Mouse (Mus musculus): ENCODE measurements around the gene Pacrg.

Gene Pacrg

DNA sequence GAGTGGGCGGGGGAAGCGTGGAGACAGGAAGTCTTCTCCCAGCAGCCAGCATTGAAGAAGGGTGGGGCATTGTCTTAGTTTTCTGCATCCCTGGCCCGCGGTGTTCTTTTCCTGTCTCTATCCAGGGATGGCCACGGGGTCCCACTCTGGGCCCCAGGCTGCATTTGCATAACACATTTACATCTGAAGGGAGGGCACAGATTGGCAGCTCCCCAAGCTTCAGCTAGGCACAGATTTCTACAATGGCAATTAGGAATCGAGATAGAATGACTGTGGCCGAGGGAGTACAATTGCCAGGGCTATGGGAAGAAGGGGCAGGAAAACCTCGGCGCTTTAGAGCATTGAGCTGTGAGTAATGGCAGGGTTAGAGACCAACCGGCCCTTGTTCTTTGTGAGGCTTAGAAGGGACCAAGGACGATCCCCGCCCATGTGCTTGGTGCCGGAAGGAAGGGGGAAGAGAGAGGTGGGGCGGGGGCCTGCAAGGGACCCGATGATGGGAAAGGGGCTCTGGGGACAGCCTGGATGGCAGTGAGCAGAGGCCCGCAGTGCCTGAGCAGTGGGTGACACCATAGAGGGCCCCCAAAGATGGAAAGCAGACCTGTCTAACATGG lies 398.5 kb downstream of the Pacrg start:
- DNase-seq, result no peak

- no peak for DNase-seq
These were observed 399.1 kb downstream of the Pacrg start for GRCm38 (mm10) chr17:10440961-10441360.

DNA sequence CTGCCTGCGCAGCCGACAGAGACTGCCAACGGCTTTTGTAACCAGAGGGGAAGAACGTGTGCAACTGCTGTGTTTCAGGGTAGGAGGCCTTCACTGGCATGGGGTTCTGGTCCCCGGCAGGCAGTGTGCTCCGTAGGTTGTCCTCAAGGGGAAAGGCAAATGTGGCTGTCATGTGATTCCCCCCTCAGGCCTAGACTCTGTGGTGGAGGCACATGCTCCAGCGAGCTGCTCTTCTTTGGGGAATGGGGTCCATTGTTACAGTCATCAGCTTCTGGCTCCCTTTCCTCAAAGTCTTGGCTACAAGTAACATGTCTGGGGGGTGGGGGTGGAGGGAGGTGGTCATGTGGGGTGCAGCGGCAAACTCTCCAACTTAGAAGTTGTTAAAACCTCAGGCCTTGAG lies 400.3 kb downstream of the Pacrg start:
- no peak for DNase-seq

DNA sequence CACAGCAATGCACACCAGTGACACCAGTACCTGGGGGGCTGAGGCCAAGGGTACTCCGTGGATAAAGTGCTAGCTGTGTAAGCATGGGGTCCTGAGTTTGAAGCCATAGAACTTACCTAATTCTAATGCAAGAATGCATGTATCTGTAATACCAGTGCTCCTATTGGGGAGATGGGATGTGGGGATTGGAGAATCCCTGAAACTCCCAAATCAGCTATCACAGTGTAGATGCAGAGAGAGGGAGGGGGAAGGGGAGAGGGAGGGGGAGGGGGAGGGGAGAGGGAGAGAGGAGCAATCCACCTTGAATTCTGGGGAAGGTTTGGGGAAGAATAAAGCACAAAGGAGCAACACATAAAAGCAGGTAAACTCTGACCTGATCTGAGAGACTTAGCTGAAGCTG lies 405.2 kb downstream of the Pacrg start:
- no peak for DNase-seq

DNA sequence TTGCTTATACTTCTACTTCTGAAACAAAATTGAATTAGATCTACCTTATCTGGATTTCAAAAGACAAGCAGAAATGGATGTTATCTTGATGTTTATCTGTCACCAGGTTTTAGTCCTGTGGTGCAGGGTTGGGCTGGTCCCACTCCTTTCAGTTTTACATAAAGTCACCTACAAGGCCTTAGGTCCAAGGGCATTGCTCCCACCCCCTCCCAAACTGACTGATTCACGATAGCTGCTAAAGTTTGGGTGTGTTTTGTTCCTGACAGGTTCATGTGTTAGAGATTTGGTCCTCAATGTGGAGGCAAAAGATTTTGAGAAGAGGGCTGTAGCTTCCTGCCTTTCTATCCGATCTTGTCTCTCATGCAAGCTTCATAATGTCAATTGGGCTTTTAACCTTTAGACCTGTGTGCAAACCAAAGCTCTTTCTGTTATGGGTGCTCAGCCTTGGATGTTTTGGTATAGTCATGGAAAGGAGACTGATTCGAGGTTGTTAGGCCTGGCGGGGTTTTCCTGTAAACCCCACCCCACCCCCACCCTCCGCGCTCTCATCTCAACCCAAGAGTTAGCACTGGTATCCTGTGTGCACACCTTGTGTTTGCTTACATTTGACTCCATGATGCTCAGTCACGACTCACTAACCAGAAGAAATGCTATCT lies 407.5 kb downstream of the Pacrg start:
- no peak for DNase-seq

- no peak for DNase-seq
These were observed 408.1 kb downstream of the Pacrg start for GRCm38 (mm10) chr17:10431849-10432524.

GRCm38 (mm10) chr17:10430831-10431230 lies 409.3 kb downstream of the Pacrg start:
- DNase-seq, result no peak

DNA sequence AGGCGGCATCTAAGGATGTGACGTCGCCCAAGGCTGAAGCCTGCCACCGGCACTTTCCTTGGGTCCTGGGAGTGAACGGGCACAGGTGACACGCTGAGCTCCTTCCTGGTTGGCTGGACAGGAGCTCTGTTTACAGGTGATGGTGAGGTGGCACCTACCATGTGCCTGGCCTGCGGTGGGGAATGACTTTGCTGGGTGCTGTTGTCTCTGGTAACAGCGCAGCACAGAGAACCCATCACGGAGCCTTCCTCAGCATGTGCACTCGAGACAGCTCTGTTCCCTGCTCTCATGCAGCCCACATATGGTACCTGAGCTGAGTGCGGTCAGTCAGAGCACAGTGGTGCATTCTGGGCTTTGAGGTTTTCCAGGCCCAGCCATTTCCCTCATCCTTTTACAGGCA lies 410.7 kb downstream of the Pacrg start:
- DNase-seq, result no peak

DNA sequence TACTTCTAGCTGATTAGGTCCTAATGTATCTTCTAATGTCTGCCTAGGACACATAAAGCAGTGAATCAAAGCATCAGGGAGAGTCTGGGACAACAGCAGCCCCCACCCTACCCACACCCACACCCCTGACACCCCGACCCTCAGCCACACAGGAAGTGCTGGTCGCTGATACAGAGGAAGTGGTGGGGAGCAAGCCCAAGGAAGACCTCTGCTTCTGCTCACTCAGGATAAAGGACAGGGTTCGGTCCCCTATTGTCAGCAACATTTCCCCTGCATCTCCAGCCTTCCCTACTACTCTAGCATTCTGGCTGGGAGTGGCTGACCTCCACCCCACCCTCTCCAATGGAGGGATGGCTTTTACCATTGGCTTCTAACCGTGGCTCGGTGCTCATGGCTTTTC lies 414.8 kb downstream of the Pacrg start:
- no peak for DNase-seq

- no peak for DNase-seq
These were observed 422.4 kb downstream of the Pacrg start for GRCm38 (mm10) chr17:10417558-10418253.

- DNase-seq, result no peak
These were observed 423.1 kb downstream of the Pacrg start for GRCm38 (mm10) chr17:10416995-10417394.

GRCm38 (mm10) chr17:10416101-10416500 lies 424.0 kb downstream of the Pacrg start:
- no peak for DNase-seq

DNA sequence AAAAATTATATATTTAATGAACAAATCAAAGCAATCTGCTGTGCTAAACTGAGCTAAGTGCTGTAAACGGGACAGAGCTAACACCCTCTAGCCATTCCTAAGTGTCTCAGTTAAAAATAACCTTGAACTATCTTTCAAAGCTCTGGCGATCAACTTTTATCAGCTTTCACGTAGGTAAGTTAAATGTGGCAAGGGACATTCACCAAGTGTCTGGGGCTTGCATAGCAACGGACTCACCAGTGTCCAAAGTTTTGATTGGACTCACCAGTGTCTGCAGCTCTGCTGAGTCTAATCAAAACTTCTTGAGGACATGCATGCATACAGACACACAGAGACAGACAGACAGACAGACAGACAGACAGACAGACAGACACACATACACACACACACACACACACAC lies 425.7 kb downstream of the Pacrg start:
- DNase-seq, result no peak

GRCm38 (mm10) chr17:10413870-10414269 lies 426.2 kb downstream of the Pacrg start:
- no peak for DNase-seq

DNA sequence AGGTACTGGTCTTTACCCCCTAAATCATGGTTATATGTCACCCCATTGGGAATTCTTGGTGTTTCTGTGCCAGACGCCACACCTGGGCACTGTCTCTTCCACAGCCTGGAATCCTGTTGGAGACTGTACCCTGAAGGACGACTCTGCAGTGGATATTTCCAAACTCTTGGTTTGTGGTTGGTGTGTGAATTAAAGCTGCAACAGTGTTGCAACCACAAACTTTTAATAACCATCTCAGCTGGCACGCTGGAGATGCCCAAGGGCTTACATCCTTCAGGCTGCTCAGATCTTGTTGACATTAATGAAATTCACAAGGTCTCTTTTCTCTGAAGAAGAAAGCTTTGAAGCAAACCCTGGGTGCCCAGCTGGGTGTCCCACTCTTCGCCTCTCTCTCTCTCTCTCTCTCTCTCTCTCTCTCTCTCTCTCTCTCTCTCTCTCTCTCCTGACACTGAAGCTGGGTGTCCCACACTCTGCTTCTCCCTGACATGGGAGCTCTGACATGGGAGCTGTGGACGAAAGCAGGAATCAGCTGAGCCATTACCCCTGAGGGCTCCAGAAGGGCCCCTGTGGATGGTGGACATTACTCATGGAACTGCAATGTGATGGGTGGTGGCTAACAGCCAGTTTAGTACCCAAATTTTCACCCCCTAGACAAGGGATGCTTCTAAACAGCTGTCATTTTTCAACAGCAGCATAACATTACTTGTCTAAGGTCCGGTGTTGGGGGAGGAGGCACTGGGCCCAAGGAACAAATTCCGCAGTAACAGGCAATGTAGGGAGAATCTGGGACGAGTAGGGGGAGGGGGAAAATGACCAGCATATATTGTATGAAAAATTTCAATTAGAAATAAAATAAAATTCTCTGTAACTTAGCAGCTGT lies 429.3 kb downstream of the Pacrg start:
- no peak for DNase-seq

- DNase-seq, result no peak
These were observed 431.4 kb downstream of the Pacrg start for GRCm38 (mm10) chr17:10408681-10409081.

- no peak for DNase-seq
These were observed 432.9 kb downstream of the Pacrg start for GRCm38 (mm10) chr17:10407031-10407722.

DNA sequence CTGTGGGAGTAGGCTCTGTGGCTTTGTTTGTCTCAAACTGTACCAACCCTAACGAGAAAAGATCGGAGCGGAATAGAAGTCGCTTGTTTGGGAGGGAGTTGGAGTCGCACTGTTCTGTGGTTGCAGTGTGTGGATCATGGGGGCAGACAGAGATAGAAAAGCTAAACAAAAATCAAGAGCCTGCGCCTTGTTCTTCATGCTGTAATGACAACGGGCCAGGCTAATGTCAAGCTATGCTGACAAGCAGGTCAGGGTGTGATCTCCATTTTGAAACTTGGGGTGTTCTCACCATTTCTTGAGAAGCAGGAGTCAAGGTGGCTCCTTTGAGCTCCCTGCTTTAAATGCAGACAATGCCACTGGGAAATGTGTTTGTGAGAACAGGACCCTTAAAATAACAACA lies 433.8 kb downstream of the Pacrg start:
- DNase-seq, result no peak

DNA sequence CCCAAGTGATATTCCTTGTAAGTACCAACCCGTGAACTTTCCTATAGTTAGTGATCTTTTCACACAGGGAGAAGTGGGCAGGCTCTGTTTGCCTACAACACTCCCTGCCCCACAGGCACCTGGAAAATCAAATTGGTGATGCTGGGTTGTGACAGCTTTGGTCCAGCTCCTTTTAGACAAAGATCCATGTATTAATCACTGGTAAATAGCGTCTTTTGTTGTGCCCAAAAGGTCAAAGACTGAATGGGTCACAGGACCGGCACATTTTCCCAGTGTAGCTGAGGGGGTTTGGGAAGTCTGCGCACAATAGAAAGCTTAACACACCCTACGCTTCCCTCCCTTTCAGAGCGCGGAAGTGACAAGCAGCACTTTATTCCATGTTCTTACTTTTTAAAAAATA lies 434.2 kb downstream of the Pacrg start:
- no peak for DNase-seq

- no peak for DNase-seq
These were observed 436.9 kb downstream of the Pacrg start for GRCm38 (mm10) chr17:10403186-10403585.

DNA sequence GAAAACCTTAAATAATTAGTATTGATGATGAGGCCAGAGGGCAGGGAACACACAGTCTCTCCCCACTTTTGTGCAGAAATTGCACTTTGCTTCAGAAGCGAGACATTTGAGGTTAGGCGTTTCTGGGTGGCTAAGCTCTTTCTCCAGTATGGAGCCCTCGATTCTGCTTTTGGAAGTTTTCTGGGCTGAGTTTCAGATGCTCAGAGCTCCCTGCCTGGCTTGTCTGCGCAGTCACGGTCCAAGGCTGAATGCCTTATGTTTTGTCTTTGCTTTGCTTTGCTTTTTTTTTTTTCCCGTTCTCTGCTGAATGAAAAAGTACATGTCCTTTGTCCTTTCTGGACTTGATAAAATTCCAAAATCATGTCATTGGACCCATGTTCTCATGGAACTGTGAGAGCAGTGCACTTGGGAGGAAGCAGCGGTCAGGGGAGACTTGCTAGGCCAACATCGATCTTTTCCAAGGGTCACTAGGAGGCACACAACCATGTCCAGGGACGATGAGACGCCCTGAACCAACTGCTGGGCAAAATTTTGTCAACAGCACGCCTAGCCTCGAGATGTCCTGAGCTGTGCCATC lies 438.0 kb downstream of the Pacrg start:
- DNase-seq, result no peak

DNA sequence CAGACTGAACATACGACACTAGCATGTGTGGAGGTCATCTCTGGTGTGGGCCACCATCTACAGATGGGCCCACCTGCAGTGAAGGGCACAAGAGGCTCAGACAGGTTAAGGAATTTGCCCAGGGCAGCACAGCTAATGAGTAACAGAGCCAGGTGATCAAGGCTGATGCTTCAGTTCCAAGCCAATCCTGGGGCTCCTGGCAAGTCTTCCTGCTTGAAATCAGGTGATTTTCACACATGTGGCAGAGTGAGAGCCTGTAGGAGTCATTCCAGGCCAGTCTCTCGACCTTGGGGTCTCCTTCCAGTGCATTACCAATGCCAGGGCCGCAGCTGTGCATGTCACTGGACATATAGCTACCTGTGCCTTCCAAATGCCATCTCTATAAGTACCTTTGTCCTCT lies 438.6 kb downstream of the Pacrg start:
- no peak for DNase-seq

Measured in liver (tissue).